15 mouse cellular contexts compared by ENCODE assay signal in the genomic region with DNA sequence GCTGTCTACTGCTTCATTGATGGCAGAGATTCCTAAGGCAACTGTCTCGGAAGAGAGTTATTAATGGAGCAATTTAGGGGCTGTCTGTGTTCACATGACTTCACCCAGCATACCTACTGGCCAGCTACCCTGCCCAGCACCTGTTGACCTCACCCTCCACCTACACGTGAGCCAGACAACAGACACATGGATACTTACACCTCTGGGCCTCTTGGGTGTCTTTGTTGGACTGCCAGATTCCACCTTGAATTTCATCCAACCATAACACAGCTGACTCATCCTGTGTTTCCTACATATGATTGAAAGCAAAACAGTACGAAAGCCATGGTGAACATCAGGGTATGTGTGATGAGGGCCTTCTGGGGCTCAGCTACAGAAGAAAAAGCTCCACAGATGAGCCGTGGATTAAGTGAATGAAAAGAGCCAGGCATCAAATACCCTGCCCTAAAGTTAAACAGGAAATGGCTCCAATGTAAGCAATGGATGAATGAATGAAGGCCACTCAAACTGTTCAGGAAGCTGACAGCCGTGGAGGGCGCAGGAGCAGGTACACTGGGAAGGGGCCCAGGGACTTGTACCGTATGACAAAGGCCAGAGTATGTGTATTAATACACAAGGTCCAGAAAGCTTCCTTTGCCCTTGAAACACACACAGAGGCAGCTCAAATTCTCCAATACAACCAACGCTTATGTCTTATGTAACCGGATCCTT. TPM values are rescaled to one million over a fixed set of nuclear protein-coding genes. Genes with fewer than 3 reads are reported as not detected.
DNase-seq lines count a peak whose midpoint lies in the region; ATAC-seq and TF ChIP-seq lines count a peak whose summit lies in the region.
"Had no signal": no experiment of that assay in that cellular context is flagged by ENCODE, and none has a peak within 500 bp of the region (broad histone marks: within the 10 kb centered on the region; RNA-seq: fewer than 3 reads in every experiment).

No protein-coding gene starts in this region.

- peaks cover 12% of the 10 kb centered on the region for H3K4me1 ChIP-seq in lung, embryonic 14.5 days (ENCODE audit: insufficient read depth)
- H3K4me1 ChIP-seq in stomach, embryonic 15.5 days = peaks cover 30% of the 10 kb centered on the region

- no peak for DNase-seq in gastrocnemius, adult 2 months
- DNase-seq in gastrocnemius, adult 8-10 months (ENCODE audit: low spot score in 2 of 2) = no peak
- DNase-seq in lung, embryonic 14.5 days = peak; percentile 54
- DNase-seq in lung, postnatal 14 days = no peak
- DNase-seq in brain, adult 2 months (ENCODE audit: low read depth, low spot score) = peak; percentile 21
- no peak for DNase-seq in layer of hippocampus, postnatal 14 days (ENCODE audit: low spot score in 2 of 2)
- no peak for DNase-seq in layer of hippocampus, postnatal 10 days (ENCODE audit: low spot score in 2 of 2)
- DNase-seq: cerebellum, adult 18-20 months; gastrocnemius, postnatal 14 days; kidney, adult 2 months; right cerebral cortex, postnatal 14 days; thymus, postnatal 36 days had no signal

- no peak for TF ChIP-seq CTCF in gastrocnemius, adult 2 months (IDR thresholded peaks at IDR 0.05)
- TF ChIP-seq CTCF in lung, embryonic 14.5 days (IDR thresholded peaks at IDR 0.05; ENCODE audit: low read depth) = no peak

- no peak overlapping the region for H3K4me2 ChIP-seq in lung, embryonic 14.5 days
- no peak overlapping the region for H3K4me2 ChIP-seq in stomach, embryonic 15.5 days
- H3K4me2 ChIP-seq: hindbrain, embryonic 12.5 days had no signal

- H3K27me3 ChIP-seq in lung, embryonic 14.5 days (ENCODE audit: insufficient read depth, low read length) = no peaks in the 10 kb centered on the region
- no peaks in the 10 kb centered on the region for H3K27me3 ChIP-seq in stomach, embryonic 15.5 days (replicated peaks)

- ATAC-seq in lung, embryonic 14.5 days (ENCODE audit: insufficient read depth) = peak; percentile 35
- peak; percentile 54; the same call in 1 of the 2 replicates for ATAC-seq in stomach, embryonic 15.5 days (ENCODE audit: insufficient read depth, low FRiP score, low read depth)

- peak overlapping the region; percentile 32; the same call in 1 of the 2 replicates for H3K27ac ChIP-seq in gastrocnemius, adult 2 months
- 0 out of 2 replicates have a peak overlapping the region, but pooled peaks have one; percentile 46 for H3K27ac ChIP-seq in lung, embryonic 14.5 days (ENCODE audit: low read depth)
- H3K27ac ChIP-seq in stomach, embryonic 15.5 days = peak overlapping the region; percentile 40; the same call in 1 of the 2 replicates
- H3K27ac ChIP-seq: hindbrain, embryonic 12.5 days; liver, embryonic 14.5 days had no signal

- H3K4me3 ChIP-seq in gastrocnemius, adult 2 months = no peak overlapping the region
- H3K4me3 ChIP-seq in lung, embryonic 14.5 days (ENCODE audit: low read depth, low read length) = no peak overlapping the region
- no peak overlapping the region for H3K4me3 ChIP-seq in stomach, embryonic 15.5 days (replicated peaks)
- H3K4me3 ChIP-seq: hindbrain, embryonic 12.5 days had no signal

- H3K9me3 ChIP-seq in lung, embryonic 14.5 days (ENCODE audit: low read depth, low read length) = no peaks in the 10 kb centered on the region
- no peaks in the 10 kb centered on the region for H3K9me3 ChIP-seq in stomach, embryonic 15.5 days
- H3K9me3 ChIP-seq: hindbrain, embryonic 12.5 days had no signal

- intact Hi-C loops in gastrocnemius, adult 2 months (cut with DNase I) = loop anchor here (5.0 kb wide), 1 partner anchor 58 kb away; no protein-coding TSS in a partner anchor

- peaks cover 74% of the 10 kb centered on the region for H3K36me3 ChIP-seq in lung, embryonic 14.5 days (ENCODE audit: insufficient read depth)
- H3K36me3 ChIP-seq in stomach, embryonic 15.5 days = peaks cover 45% of the 10 kb centered on the region

- H3K9ac ChIP-seq in lung, embryonic 14.5 days = no peak overlapping the region
- no peak overlapping the region for H3K9ac ChIP-seq in stomach, embryonic 15.5 days
- H3K9ac ChIP-seq: hindbrain, embryonic 12.5 days; liver, embryonic 14.5 days had no signal

- WGBS in lung, embryonic 14.5 days = 41% methylated on average over 9 of the region's 9 CpGs
- 38% methylated on average over 9 of the region's 9 CpGs for WGBS in stomach, embryonic 15.5 days

RNA-seq across cellular contexts. Expression of a gene that starts 55.4 kb away (rescaled TPM):
- 10 to 100 TPM; 12.0 to 13.1 TPM for total RNA-seq in gastrocnemius, adult 2 months (2021)
- total RNA-seq in gastrocnemius, adult 8-10 months (2022) = 10 to 100 TPM in 3 of 4 experiments, 1 to 10 TPM in 1; 8.9 to 11.6 (median 11.4) TPM
- polyA plus RNA-seq in lung, embryonic 14.5 days (2014; fragmentation: Nextera tagmentation; extraction: Ambion mirVana) = 27.5 and 28.0 TPM in 2 replicates
- 22.6 TPM in 2 replicates for polyA plus RNA-seq in stomach, embryonic 15.5 days (2015; fragmentation: Nextera tagmentation; extraction: Ambion mirVana)
- total RNA-seq in layer of hippocampus, postnatal 14 days (2021) = 10 to 100 TPM; 20.9 to 21.7 TPM
- total RNA-seq in layer of hippocampus, postnatal 10 days (2021) = 10 to 100 TPM; 21.4 to 25.9 TPM

Comparison
In these comparisons a context has a peak if more than half of its experiments do, and no peak if none do; other contexts are left out.
1. DNase-seq: peak in lung, embryonic 14.5 days (single experiment) and brain, adult 2 months (single experiment); none in gastrocnemius, adult 2 months (single experiment), gastrocnemius, adult 8-10 months (0 of 2), lung, postnatal 14 days (single experiment), layer of hippocampus, postnatal 14 days (0 of 2) and layer of hippocampus, postnatal 10 days (0 of 2).
2. Peak in every context shown above with its lines, with median percentiles within 50 percentile points of each other: H3K27ac ChIP-seq.